Mouse (Mus musculus) right cerebral cortex, postnatal 14 days (tissue): ENCODE measurements at regions not wholly inside any gene's neighbourhood (a gene's known extent, or its start where the extent isn't known, plus 50 kb on each side); places are given as distances from the start of the nearest gene placed in this dataset.

Experiments used
- DNase-seq: peaks from one replicate; pipeline ENCODE4 v3.0.0; 2022

GRCm38 (mm10) chr8:41483297-41483696 lies 66.4 kb upstream of the Frg1 start:
- no peak for DNase-seq

- no peak for DNase-seq
Observed at GRCm38 (mm10) chr8:41472992-41473699, 56.3 kb upstream of the Frg1 start.

- DNase-seq = no peak
Observed at GRCm38 (mm10) chr8:41472233-41472632, 55.4 kb upstream of the Frg1 start.
